Mouse (Mus musculus) liver, adult 2 months (tissue): ENCODE results near the gene Mical2. TPM values are rescaled to one million over a fixed set of nuclear protein-coding genes. Genes with fewer than 3 reads are reported as not detected.

Experiments
- DNase-seq: peaks from one replicate; pipeline ENCODE4 v3.0.0-alpha.2; 2011; ENCODE audit warnings: low read depth, low spot score; ENCODE audit errors: extremely low read depth
- H3K27ac ChIP-seq: fragments of 200-500 bp; replicated peaks from 2 replicates; pipeline ENCODE4 v1.5.1; 2012; ENCODE audit warnings: low read depth, mild to moderate bottlenecking, control low read depth, inconsistent platforms, low read length; ENCODE audit not compliant: insufficient read depth
- H3K27me3 ChIP-seq: fragments of 200-500 bp; 2 replicates; pipeline ENCODE4 v1.6.1; 2012; ENCODE audit warnings: mild to moderate bottlenecking, moderate library complexity, low read length, inconsistent platforms; ENCODE audit not compliant: control insufficient read depth, insufficient read depth
- H3K36me3 ChIP-seq: fragments of 200-500 bp; 2 replicates; pipeline ENCODE4 v1.6.1; 2012; ENCODE audit warnings: low read length, inconsistent platforms; ENCODE audit not compliant: control insufficient read depth, insufficient read depth
- H3K4me1 ChIP-seq: fragments of 200-500 bp; 2 replicates; pipeline ENCODE4 v1.6.1; 2011; ENCODE audit warnings: low read length; ENCODE audit not compliant: control insufficient read depth, insufficient read depth
- H3K4me3 ChIP-seq: fragments of 200-500 bp; 2 replicates; pipeline ENCODE4 v1.5.1; 2011; ENCODE audit warnings: low read depth, mild to moderate bottlenecking, control low read depth, low read length, moderate library complexity; ENCODE audit not compliant: insufficient read depth
- H3K79me2 ChIP-seq: fragments of 200-500 bp; 2 replicates; pipeline ENCODE4 v1.6.1; 2012; ENCODE audit warnings: inconsistent platforms, mild to moderate bottlenecking, low read length, moderate library complexity; ENCODE audit not compliant: control insufficient read depth, insufficient read depth
- H3K9ac ChIP-seq: fragments of 200-500 bp; 2 replicates; pipeline ENCODE4 v1.6.1; 2012; ENCODE audit warnings: low read depth, mild to moderate bottlenecking, control low read depth, inconsistent platforms, low read length
- CTCF ChIP-seq: fragments of 200-500 bp; IDR thresholded peaks from 2 replicates; pipeline ENCODE4 v1.5.1; 2011; ENCODE audit warnings: low read depth, low read length, control low read depth
- POLR2A ChIP-seq: fragments of 200-500 bp; IDR thresholded peaks from 2 replicates; pipeline ENCODE4 v1.6.1; 2011; ENCODE audit warnings: low read length, control low read depth; ENCODE audit not compliant: insufficient read depth; ENCODE audit errors: extremely low read depth
- WGBS: fragments of 180-500 bp; shearing (Covaris S2); methylation state at CpG from one replicate; pipeline ENCODE4 v1.1.7; 2018; 5-methylcytosine and 5-hydroxymethylcytosine counted together
- polyA plus RNA-seq: library from polyadenylated mRNA; depleted of rRNA; stranded (reverse); fragments of >200 nt; gene quantifications from 2 replicates; pipeline ENCODE4 v1.2.3, GENCODE M21; 2012
- total RNA-seq: library from RNA; depleted of rRNA; stranded (reverse); fragments of >200 nt; gene quantifications from 2 replicates; pipeline ENCODE4 v1.2.3, GENCODE M21; 2014

The Mical2 gene
- total and polyA plus RNA-seq, 2 experiments = 4.1 to 6.9 TPM

- H3K4me1 ChIP-seq = peaks cover 39% of the 10 kb centered on the region
- 0 out of 2 replicates have a peak overlapping the region, but pooled peaks have one; percentile 3 for H3K27ac ChIP-seq
- no peaks in the 10 kb centered on the region for H3K27me3 ChIP-seq
- no peak overlapping the region for H3K9ac ChIP-seq
- TF ChIP-seq CTCF (no peak), POLR2A (no peak)
- peaks cover 28% of the 10 kb centered on the region; the same call in 1 of the 2 replicates for H3K79me2 ChIP-seq
- WGBS = 75% methylated on average over 5 of the region's 5 CpGs
- H3K36me3 ChIP-seq = no peaks in the 10 kb centered on the region; the same call in 1 of the 2 replicates
- DNase-seq = no peak
- H3K4me3 ChIP-seq = no peak overlapping the region
Observed at GRCm38 (mm10) chr7:112267266-112267665, 41.6 kb downstream of the Mical2 start.

- H3K27ac ChIP-seq = no peak overlapping the region
- H3K27me3 ChIP-seq = no peaks in the 10 kb centered on the region
- 74% methylated on average over 15 of the region's 15 CpGs for WGBS
- H3K9ac ChIP-seq = no peak overlapping the region
- H3K79me2 ChIP-seq = peaks cover 21% of the 10 kb centered on the region; the same call in 1 of the 2 replicates
- H3K36me3 ChIP-seq = no peaks in the 10 kb centered on the region; the same call in 1 of the 2 replicates
- no peak overlapping the region for H3K4me3 ChIP-seq
- no peak for TF ChIP-seq POLR2A
- no peak for TF ChIP-seq CTCF
- H3K4me1 ChIP-seq = peaks cover 39% of the 10 kb centered on the region
- DNase-seq = no peak
Observed at GRCm38 (mm10) chr7:112268761-112269425, 43.2 kb downstream of the Mical2 start.

DNA sequence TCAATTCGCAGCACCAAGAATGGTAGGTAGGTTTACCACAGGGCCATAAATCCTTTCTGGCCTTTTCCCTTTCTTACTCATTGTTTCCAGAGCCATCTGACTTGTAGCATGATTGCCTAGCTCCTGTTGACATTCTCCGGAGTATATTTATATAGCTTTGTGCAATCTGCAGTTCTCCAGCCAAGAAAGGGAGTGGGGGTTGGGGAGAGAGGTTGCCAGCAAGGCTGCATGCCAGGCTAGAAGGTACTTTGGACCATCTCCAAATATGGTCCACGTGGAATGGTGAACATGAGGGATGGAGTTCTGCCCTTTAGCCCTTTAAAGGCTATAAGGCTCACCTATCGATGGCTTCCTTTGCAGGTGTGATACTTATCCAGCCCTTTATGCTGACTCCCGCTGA, 45.2 kb downstream of the Mical2 start:
- TF ChIP-seq POLR2A = no peak
- TF ChIP-seq CTCF = no peak
- no peak overlapping the region for H3K4me3 ChIP-seq
- no peak overlapping the region for H3K9ac ChIP-seq
- no peaks in the 10 kb centered on the region; the same call in 1 of the 2 replicates for H3K36me3 ChIP-seq
- H3K79me2 ChIP-seq = peaks cover 19% of the 10 kb centered on the region; the same call in 1 of the 2 replicates
- peak; percentile 96 for DNase-seq
- H3K27me3 ChIP-seq = no peaks in the 10 kb centered on the region
- H3K4me1 ChIP-seq = peaks cover 44% of the 10 kb centered on the region
- H3K27ac ChIP-seq = peak overlapping the region; percentile 36
- WGBS = 20% methylated on average over 5 of the region's 5 CpGs

- no peak overlapping the region for H3K27ac ChIP-seq
- no peak overlapping the region for H3K9ac ChIP-seq
- no peaks in the 10 kb centered on the region for H3K27me3 ChIP-seq
- no peak for DNase-seq
- 79% methylated on average over 3 of the region's 3 CpGs for WGBS
- H3K4me3 ChIP-seq = no peak overlapping the region
- TF ChIP-seq CTCF (no peak), POLR2A (no peak)
- H3K79me2 ChIP-seq = peaks cover 24% of the 10 kb centered on the region; the same call in 1 of the 2 replicates
- H3K36me3 ChIP-seq = no peaks in the 10 kb centered on the region; the same call in 1 of the 2 replicates
- H3K4me1 ChIP-seq = peaks cover 46% of the 10 kb centered on the region
Observed at GRCm38 (mm10) chr7:112271627-112272026, 46.0 kb downstream of the Mical2 start.

GRCm38 (mm10) chr7:112272692-112273091, 47.0 kb downstream of the Mical2 start:
- Histone ChIP-seq H3K36me3 (no peaks in the 10 kb centered on the region; the same call in 1 of the 2 replicates), H3K27ac (no peak overlapping the region), H3K9ac (no peak overlapping the region), H3K4me1 (peaks cover 38% of the 10 kb centered on the region), H3K27me3 (no peaks in the 10 kb centered on the region), H3K79me2 (peaks cover 23% of the 10 kb centered on the region; the same call in 1 of the 2 replicates), H3K4me3 (no peak overlapping the region)
- no peak for DNase-seq
- 88% methylated on average over 5 of the region's 5 CpGs for WGBS
- TF ChIP-seq POLR2A = no peak
- TF ChIP-seq CTCF = no peak

- no peaks in the 10 kb centered on the region; the same call in 1 of the 2 replicates for H3K36me3 ChIP-seq
- no peaks in the 10 kb centered on the region for H3K27me3 ChIP-seq
- no peak overlapping the region for H3K9ac ChIP-seq
- H3K27ac ChIP-seq = no peak overlapping the region
- peaks cover 23% of the 10 kb centered on the region; the same call in 1 of the 2 replicates for H3K79me2 ChIP-seq
- no peak for DNase-seq
- peaks cover 38% of the 10 kb centered on the region for H3K4me1 ChIP-seq
- H3K4me3 ChIP-seq = no peak overlapping the region
- no peak for TF ChIP-seq POLR2A
- no peak for TF ChIP-seq CTCF
- 90% methylated on average over 6 of the region's 6 CpGs for WGBS
Observed at GRCm38 (mm10) chr7:112273451-112273850, 47.8 kb downstream of the Mical2 start.
